Mouse (Mus musculus): ENCODE results near the gene Olfr934.

The Olfr934 gene

DNA sequence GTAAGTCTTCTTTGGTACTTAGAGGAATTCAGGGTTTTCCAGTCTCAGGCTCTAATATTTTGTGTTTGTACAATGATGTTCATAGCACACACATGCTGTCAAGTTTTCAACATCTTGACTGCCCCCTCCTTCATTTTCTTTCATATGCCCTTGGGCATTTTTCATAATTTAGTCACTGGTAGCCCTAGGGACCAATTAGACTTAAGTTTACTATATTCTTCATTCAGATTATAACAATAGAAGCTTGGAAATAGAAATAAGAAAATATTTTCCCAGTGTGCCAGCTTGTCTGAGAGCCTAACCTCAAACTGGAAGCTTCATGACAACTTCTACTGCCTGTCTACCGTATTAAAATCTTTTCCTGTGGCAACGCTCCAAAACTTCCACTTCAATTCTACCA is at the start of gene Olfr934:
Gene Olfr934 (minus strand): TSS at position 101 of the 400 bp plus-strand sequence.
- no peak for DNase-seq (ENCODE audit: low read depth)

DNA sequence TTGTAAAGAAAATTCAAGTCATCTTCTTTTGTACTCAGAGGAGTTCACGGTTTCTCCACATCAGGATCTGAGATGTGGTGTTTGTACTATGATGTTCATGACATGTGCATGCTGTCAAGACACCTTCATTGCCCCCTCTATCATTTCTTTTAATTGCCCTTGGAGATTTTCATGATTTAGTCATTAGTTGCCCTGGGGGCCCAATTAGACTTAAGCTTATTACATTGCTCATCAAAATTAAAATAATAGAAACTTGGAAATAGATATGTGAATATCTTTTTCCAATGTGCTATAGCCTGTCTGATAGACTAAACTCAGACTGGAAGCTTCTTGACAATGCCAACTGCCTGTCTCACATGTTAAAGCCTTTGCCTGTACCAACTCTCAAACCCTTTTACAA is 35.2 kb upstream of the Olfr934 start, which contains the start of gene Olfr146:
Gene Olfr146 (minus strand): TSS at position 101 of the 400 bp plus-strand sequence.
- no peak for DNase-seq (ENCODE audit: low read depth)

DNA sequence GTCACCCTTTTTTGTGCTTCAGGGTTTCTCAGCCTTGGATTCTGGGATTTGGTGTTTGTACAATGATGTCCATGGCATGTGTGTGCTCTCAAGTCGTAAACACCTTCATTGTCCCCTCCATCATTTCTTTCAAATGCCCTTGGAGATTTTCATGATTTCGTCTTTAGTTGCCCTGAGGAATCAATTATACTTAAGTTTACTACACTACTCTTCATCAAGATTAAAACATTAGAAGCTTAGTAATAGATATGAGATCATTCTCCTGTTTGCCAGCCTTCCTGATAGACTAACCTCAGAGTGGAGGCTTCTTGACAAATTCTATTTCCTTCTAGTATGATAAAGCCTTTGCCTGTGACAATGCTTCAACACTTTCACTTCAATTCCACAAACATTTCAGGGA is 11.5 kb upstream of the Olfr934 start, which contains the start of gene Olfr935:
Gene Olfr935 (minus strand): TSS at position 101 of the 400 bp plus-strand sequence.
- DNase-seq (ENCODE audit: low read depth), result no peak

DNA sequence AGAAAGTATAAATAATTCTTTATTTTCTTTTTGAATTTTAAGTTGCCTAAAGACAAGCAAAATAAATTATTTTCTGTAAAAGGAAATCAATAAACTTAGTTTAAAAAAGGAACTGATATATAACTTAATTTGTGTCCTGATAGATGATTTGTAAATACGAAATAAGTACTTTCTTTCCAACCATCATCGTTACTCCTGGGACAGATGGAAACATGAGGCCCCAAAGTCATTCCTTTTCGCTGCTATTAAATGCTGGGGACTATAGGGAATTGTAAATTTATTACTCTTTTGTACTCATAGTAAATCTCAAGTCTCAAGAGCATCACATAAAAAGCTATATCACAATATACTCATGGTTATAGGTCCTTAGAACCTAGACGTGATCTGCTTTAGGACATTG is 16.1 kb downstream of the Olfr934 start, which contains the start of gene Olfr933:
Gene Olfr933 (plus strand): TSS at position 301 of the 400 bp plus-strand sequence.
- no peak for DNase-seq (ENCODE audit: low read depth)

DNA sequence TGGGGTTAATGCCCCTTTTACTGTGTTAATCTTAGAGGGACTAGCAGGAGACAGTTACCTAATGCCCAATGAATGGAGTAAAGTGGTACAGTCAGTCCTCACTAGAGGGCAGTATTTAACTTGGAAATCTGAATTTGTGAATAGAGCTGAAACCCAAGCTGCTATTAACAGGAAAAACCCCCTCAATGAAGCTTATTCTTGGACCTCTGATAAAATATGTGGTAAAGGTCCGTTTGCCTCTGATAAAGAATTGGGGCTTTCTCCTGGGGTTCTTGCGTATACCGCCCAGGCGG is 34.0 kb downstream of the Olfr934 start:
- DNase-seq (ENCODE audit: low read depth), result no peak

DNA sequence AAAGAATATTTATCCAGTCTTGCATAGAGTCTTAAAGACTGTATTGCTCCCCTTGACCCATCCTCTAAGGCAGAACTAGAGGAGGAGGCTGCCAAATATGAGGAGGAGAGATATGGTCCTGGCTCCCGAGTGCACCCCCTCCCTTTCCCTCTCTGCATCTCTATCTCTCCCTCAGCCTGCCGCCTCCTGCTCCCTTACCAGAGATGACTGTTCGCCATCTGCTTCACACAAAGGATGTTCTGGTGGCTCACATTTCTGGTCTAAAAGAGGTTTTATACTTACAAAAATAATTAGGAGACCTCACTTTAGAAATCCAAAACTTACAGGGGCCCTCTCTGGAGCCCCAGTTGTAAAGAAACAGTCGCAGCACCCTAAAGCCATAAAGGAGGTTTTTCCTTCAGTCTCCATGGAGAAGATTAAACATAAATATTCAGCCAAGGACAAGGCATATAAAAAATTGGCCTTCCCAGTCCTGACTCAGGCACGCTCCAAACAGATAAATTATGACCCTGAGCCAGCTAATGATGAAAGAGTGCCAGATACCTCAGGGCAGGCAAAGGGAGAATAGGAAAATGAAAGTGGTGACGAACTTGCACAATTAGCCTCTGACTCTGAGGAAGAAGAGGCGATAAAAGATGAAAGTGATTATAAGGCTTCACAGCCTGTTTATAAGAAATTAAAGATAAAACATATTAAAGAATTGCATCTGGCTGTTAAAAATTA is 34.6 kb downstream of the Olfr934 start:
- no peak for DNase-seq (ENCODE audit: low read depth)

Data from c-Kit-positive CD71-positive TER-119-negative erythroid progenitor cells, embryonic 14.5 days (primary cell).